Mouse (Mus musculus) layer of hippocampus, postnatal 10 days (tissue): Measurements from ENCODE around the gene Apeh. TPM values are rescaled to one million over a fixed set of nuclear protein-coding genes. Genes with fewer than 3 reads are reported as not detected.
A peak's percentile ranks its signal among the peaks of the same experiment; 100 is the strongest.

Experiments
- DNase-seq, 2 experiments: peaks; one replicate each; pipeline ENCODE4 v3.0.0; 2021; ENCODE audit warnings: low spot score in 2 of 2
- microRNA-seq, 2 experiments: library from miRNA; unstranded; fragments of <30 nt; microRNA quantifications; one replicate each; pipeline ENCODE4 v1.2.0; 2021
- total RNA-seq, 2 experiments: library from RNA; stranded (reverse); gene quantifications; 2 replicates each; pipeline ENCODE4 v1.2.3; 2021

The Apeh gene
- total RNA-seq, 2 experiments from 2014 or later, result 41.0 to 46.7 TPM

- peak; percentile 99 for DNase-seq
Observed at GRCm38 (mm10) chr9:108052885-108053664, 41.3 kb downstream of the Apeh start, which contains the start of gene Amigo3. Gene Amigo3, plus strand, starts transcription at chr9:108053159.

DNA sequence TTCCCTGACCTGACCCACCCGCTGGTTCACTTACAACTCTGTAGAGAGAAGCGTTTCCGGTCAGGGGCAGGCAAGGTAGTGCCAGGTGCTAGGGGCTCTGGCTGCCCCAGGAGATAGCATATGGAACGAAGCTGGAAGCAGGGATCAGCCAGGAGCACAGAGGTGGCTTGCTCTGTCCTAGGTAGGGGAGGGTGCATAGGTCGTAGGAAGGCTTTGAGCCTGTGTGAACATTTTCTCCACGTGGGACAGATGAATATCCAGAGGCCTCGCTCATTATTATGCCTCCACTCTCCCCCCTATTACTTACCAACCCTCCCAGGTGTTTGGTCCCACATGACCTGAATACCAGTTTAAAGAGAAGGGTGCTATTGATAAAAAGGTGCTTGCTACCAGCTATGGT is 42.0 kb downstream of the Apeh start:
- no peak for DNase-seq

GRCm38 (mm10) chr9:108051931-108052220 is 42.5 kb downstream of the Apeh start:
- no peak for DNase-seq

DNA sequence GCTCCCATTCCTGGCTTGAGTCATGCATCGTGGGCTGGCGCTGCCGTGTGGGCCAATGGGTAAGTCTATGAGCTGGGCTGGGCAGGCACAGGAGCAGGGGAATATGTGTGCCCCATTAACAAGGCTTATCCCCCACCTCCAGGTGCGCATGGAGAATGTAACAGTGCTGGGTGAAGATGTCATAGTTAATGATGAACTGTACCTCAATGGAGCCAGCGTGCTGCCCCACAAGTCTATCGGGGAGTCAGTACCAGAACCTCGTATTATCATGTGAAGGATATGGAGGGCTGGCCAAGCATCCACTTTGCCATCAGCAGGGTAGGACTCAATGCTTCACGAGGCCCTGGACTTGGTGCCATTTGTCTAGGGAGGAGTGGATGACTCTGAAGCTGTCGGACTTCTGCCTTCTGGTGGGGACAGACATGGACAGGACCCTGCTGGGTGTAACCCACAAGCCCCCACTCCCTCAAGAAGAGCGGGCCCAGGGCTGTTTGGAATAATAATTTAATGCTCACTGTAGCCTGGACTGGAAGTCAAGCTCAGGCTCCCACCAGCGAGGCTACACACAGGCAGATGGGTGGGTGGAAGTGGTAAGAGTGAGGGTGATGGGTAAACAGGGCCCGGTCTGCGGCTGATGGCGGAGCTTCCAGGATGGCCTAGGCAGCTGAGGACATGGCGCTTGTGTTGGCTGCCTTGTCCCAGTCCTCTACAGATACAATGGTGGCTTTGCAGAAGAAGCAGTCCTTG is 43.0 kb downstream of the Apeh start:
- no peak for DNase-seq

GRCm38 (mm10) chr9:108049561-108050251 is 44.7 kb downstream of the Apeh start:
- DNase-seq, result no peak

- peak; percentile 93 to 95 for DNase-seq
Observed at GRCm38 (mm10) chr9:108049016-108049455, 45.4 kb downstream of the Apeh start, which contains the start of gene Gmppb. Gene Gmppb, plus strand, starts transcription at chr9:108049242.

DNA sequence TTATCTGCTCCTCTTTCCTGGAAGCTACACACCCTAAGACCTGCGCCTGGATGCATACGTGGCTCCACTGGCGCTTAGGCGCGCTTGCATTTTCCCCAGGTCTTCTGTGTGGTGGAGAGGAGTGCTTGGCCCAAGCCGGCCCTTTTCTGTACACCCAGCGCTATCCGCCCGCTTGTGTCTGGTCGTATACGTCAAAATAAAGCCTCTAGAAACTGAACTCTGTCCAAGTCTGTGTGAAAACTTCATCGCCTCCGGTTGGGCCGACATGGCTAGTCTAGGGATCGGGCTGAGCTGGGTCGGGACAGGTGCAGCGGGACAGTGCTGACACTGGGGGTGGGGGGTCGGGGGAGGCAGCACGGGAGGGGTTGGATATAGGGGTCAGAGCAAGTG is 45.8 kb downstream of the Apeh start:
- no peak for DNase-seq

- no peak for DNase-seq
Observed at GRCm38 (mm10) chr9:108047601-108048565, 46.5 kb downstream of the Apeh start.

DNA sequence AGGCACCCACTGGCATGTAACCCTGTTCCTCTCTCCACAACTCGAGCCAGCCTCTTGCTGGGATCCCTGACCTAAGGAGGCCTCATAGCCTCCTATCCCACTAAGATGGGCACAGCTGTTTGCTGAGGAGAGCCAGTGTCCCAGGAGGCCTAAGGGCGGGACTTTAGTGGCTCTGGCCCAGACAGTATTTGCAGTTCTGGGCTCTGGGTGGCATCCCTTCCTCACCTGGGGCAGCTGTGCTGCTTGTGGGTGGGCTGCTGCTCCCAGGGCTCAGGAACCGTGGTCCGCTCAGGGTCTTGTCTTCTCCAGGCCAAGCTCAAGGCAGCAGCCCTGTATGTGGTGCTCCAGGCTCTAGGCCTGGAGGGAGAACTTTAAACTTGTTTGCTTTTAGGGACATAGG is 47.8 kb downstream of the Apeh start:
- DNase-seq, result no peak

DNA sequence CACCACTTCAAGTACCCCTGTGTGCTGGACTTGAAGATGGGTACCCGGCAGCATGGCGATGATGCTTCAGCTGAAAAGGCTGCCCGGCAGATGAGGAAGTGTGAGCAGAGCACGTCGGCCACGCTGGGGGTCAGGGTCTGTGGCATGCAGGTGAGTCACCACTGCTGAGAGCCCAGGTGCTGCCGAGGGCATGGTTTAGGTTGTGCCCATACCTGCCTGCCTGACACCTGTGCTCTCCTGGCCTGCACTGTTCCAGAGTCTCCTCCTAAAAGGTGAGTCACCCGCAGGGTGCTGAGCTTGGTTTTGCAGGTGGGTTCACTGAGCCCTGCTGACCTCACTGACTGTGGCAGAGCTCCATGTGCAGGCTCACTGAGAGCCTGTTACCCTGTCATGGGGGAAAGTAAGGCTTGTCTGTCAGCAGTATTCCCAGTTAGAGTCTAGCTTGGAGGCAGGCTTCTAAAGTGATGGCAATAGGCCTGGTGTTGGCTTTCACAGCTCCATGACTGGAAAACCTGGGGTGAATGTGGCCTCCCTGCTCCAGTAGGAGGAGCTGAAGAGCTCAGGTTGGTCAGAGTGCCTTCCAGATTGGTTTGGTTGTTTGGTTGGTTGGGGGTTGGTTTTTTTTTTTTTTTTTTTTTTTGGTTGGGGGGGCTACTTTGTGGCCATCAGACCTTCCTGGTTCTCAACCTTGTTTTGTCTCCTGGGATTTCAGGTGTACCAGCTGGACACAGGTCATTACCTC is 49.5 kb downstream of the Apeh start:
- no peak for DNase-seq

Small RNA genes within 50 kb of the gene (microRNA-seq; reads per million reads assigned to microRNA genes)
- gene Gm47303 (0 to 0.59 reads per million in 2 experiments), gene Mir7088 (0 reads per million in 2 experiments)

Other genes with a start within 250 kb of the Apeh start
- gene Rbm6, start 221.4 kb downstream of the Apeh start, total RNA-seq, result 10 to 100 TPM; 59.4 to 68.4 TPM
- 10 to 100 TPM; 15.4 TPM for gene Mon1a, start 206.5 kb downstream of the Apeh start, total RNA-seq
- gene Mst1r, start 187.7 kb downstream of the Apeh start, total RNA-seq, result 1 to 10 TPM; 4.2 to 7.2 TPM
- gene Actl11, start 166.1 kb downstream of the Apeh start, total RNA-seq, result not detected
- gene Camkv, start 158.9 kb downstream of the Apeh start, total RNA-seq, result 100 to 1,000 TPM; 441 to 473 TPM
- gene Traip, start 144.5 kb downstream of the Apeh start, total RNA-seq, result 10 to 100 TPM; 19.6 to 25.9 TPM
- 1 to 10 TPM; 3.7 to 4.1 TPM for gene Uba7, start 119.1 kb downstream of the Apeh start, total RNA-seq
- 1 to 10 TPM; 1.4 TPM for gene Gm20661, start 111.5 kb downstream of the Apeh start, total RNA-seq
- gene Inka1, start 108.7 kb downstream of the Apeh start, total RNA-seq, result 10 to 100 TPM in 1 of 2 experiments, 1 to 10 TPM in 1; 10.0 to 10.3 TPM
- gene Cdhr4, start 102.1 kb downstream of the Apeh start, total RNA-seq, result 1 to 10 TPM; 4.1 to 4.9 TPM
- 1 to 10 TPM in 1 of 2 experiments, not detected in 1; 1.1 TPM for gene Gm20662, start 98.3 kb downstream of the Apeh start, total RNA-seq
- 100 to 1,000 TPM; 159 to 163 TPM for gene Ip6k1, start 92.1 kb downstream of the Apeh start, total RNA-seq
- gene Gmppb, start 45.4 kb downstream of the Apeh start, total RNA-seq, result 10 to 100 TPM; 16.0 to 18.3 TPM
- 1 to 10 TPM; 2.0 to 2.1 TPM for gene Amigo3, start 41.4 kb downstream of the Apeh start, total RNA-seq
- gene Mst1, start 14.2 kb downstream of the Apeh start, total RNA-seq, result not detected
- gene Rnf123, start 11.3 kb downstream of the Apeh start, total RNA-seq, result 10 to 100 TPM; 82.4 to 90.0 TPM
- 100 to 1,000 TPM; 129 to 137 TPM for gene Bsn, start 95.8 kb upstream of the Apeh start, total RNA-seq
- 100 to 1,000 TPM; 132 to 136 TPM for gene Dag1, start 169.4 kb upstream of the Apeh start, total RNA-seq
- 10 to 100 TPM; 86.6 to 92.6 TPM for gene Nicn1, start 195.8 kb upstream of the Apeh start, total RNA-seq
- 10 to 100 TPM; 24.6 to 26.5 TPM for gene Amt, start 202.2 kb upstream of the Apeh start, total RNA-seq
- gene Rhoa, start 211.5 kb upstream of the Apeh start, total RNA-seq, result 100 to 1,000 TPM; 212 to 222 TPM
- gene Tcta, start 211.6 kb upstream of the Apeh start, total RNA-seq, result 10 to 100 TPM; 44.8 to 46.9 TPM
- gene Gpx1, start 244.3 kb upstream of the Apeh start, total RNA-seq, result 10 to 100 TPM; 63.6 to 67.8 TPM